17 mouse cellular contexts compared by ENCODE assay signal in genomic region chr5:150465218-150465617, GRCm38 (mm10). TPM values are rescaled to one million over a fixed set of nuclear protein-coding genes. Genes with fewer than 3 reads are reported as not detected.
A peak's percentile ranks its signal among the peaks of the same experiment; 100 is the strongest.
DNase-seq lines count a peak whose midpoint lies in the region; ATAC-seq and TF ChIP-seq lines count a peak whose summit lies in the region.
"Had no signal": no experiment of that assay in that cellular context is flagged by ENCODE, and none has a peak within 500 bp of the region (broad histone marks: within the 10 kb centered on the region; RNA-seq: fewer than 3 reads in every experiment).

No protein-coding gene starts in this region.

- H3K27ac ChIP-seq in limb, embryonic 14.5 days (replicated peaks; ENCODE audit: low read depth, low read length) = no peak overlapping the region
- H3K27ac ChIP-seq in limb, embryonic 10.5 days = no peak overlapping the region
- peak overlapping the region; percentile 77 for H3K27ac ChIP-seq in lung, embryonic 16.5 days (ENCODE audit: low read length)
- H3K27ac ChIP-seq in hindbrain, embryonic 14.5 days = no peak overlapping the region
- H3K27ac ChIP-seq: forebrain, embryonic 15.5 days; liver, embryonic 15.5 days had no signal

- no peak overlapping the region for H3K4me2 ChIP-seq in limb, embryonic 14.5 days (replicated peaks; ENCODE audit: low read depth, low read length, severe bottlenecking)
- 0 out of 2 replicates have a peak overlapping the region, but pooled peaks have one; percentile 3 for H3K4me2 ChIP-seq in lung, embryonic 16.5 days (ENCODE audit: low read depth, low read length)
- no peak overlapping the region for H3K4me2 ChIP-seq in hindbrain, embryonic 14.5 days (replicated peaks)
- H3K4me2 ChIP-seq: forebrain, embryonic 15.5 days; liver, embryonic 15.5 days; stomach, embryonic 15.5 days had no signal

- no peak overlapping the region for H3K4me3 ChIP-seq in limb, embryonic 14.5 days (replicated peaks; ENCODE audit: low read length)
- H3K4me3 ChIP-seq in limb, embryonic 10.5 days = no peak overlapping the region
- no peak overlapping the region for H3K4me3 ChIP-seq in lung, embryonic 16.5 days (ENCODE audit: low read length)
- H3K4me3 ChIP-seq in hindbrain, embryonic 14.5 days (replicated peaks; ENCODE audit: low read length) = no peak overlapping the region
- H3K4me3 ChIP-seq: forebrain, embryonic 15.5 days; liver, embryonic 15.5 days; stomach, embryonic 15.5 days had no signal

- H3K4me1 ChIP-seq in limb, embryonic 14.5 days (ENCODE audit: control insufficient read depth, insufficient read depth, low read length) = peaks cover 4% of the 10 kb centered on the region; the same call in 1 of the 2 replicates
- peaks cover 16% of the 10 kb centered on the region for H3K4me1 ChIP-seq in limb, embryonic 10.5 days
- peaks cover 14% of the 10 kb centered on the region for H3K4me1 ChIP-seq in lung, embryonic 16.5 days (replicated peaks; ENCODE audit: control insufficient read depth, insufficient read depth, low read length)
- no peaks in the 10 kb centered on the region for H3K4me1 ChIP-seq in hindbrain, embryonic 14.5 days (replicated peaks; ENCODE audit: control insufficient read depth, insufficient read depth, low read length)
- H3K4me1 ChIP-seq: forebrain, embryonic 15.5 days had no signal

- no peak for ATAC-seq in limb, embryonic 14.5 days (ENCODE audit: low FRiP score, low read depth)
- 0 out of 2 replicates have a peak, but pooled peaks have one; percentile 26 for ATAC-seq in lung, embryonic 16.5 days (ENCODE audit: low read depth)
- ATAC-seq in hindbrain, embryonic 14.5 days (ENCODE audit: low FRiP score) = no peak
- ATAC-seq: forebrain, embryonic 15.5 days; midbrain, embryonic 16.5 days had no signal

- intact Hi-C loops in heart, postnatal 25 days (cut with DNase I) = no loop called here

- H3K9me3 ChIP-seq in limb, embryonic 14.5 days (ENCODE audit: control insufficient read depth, low read length) = no peaks in the 10 kb centered on the region
- H3K9me3 ChIP-seq in limb, embryonic 10.5 days (replicated peaks) = no peaks in the 10 kb centered on the region
- no peaks in the 10 kb centered on the region for H3K9me3 ChIP-seq in lung, embryonic 16.5 days (ENCODE audit: control insufficient read depth, low read length)
- no peaks in the 10 kb centered on the region for H3K9me3 ChIP-seq in hindbrain, embryonic 14.5 days (ENCODE audit: control insufficient read depth, low read length)
- H3K9me3 ChIP-seq: forebrain, embryonic 15.5 days; liver, embryonic 15.5 days; stomach, embryonic 15.5 days had no signal

- no peaks in the 10 kb centered on the region for H3K36me3 ChIP-seq in limb, embryonic 14.5 days (ENCODE audit: control insufficient read depth, insufficient read depth, low read length)
- H3K36me3 ChIP-seq in limb, embryonic 10.5 days = no peaks in the 10 kb centered on the region
- H3K36me3 ChIP-seq in lung, embryonic 16.5 days (ENCODE audit: control insufficient read depth, insufficient read depth, low read length) = no peaks in the 10 kb centered on the region
- H3K36me3 ChIP-seq in hindbrain, embryonic 14.5 days (replicated peaks; ENCODE audit: control insufficient read depth, insufficient read depth) = peaks cover 60% of the 10 kb centered on the region
- H3K36me3 ChIP-seq: liver, embryonic 15.5 days; stomach, embryonic 15.5 days had no signal

- DNase-seq in heart, adult 11 months = peak; percentile 94
- DNase-seq in heart, postnatal 25 days (ENCODE audit: low spot score) = no peak
- peak; percentile 20 for DNase-seq in limb, embryonic 14.5 days (ENCODE audit: low spot score)
- no peak for DNase-seq in limb, embryonic 10.5 days (ENCODE audit: low spot score)
- DNase-seq in adrenal gland, postnatal 36 days = no peak
- DNase-seq in hindbrain, embryonic 14.5 days (ENCODE audit: low spot score) = no peak
- no peak for DNase-seq in layer of hippocampus, adult 9-11 months
- DNase-seq: right cerebral cortex, postnatal 25 days had no signal

- 75% methylated on average over 6 of the region's 6 CpGs for WGBS in limb, embryonic 14.5 days
- WGBS in limb, embryonic 10.5 days = 85% methylated on average over 6 of the region's 6 CpGs
- WGBS in lung, embryonic 16.5 days = 24% methylated on average over 6 of the region's 6 CpGs
- 84% methylated on average over 6 of the region's 6 CpGs for WGBS in hindbrain, embryonic 14.5 days

- no peaks in the 10 kb centered on the region for H3K27me3 ChIP-seq in limb, embryonic 14.5 days (ENCODE audit: control insufficient read depth, insufficient read depth, low read length)
- H3K27me3 ChIP-seq in limb, embryonic 10.5 days (ENCODE audit: low read depth, poor library complexity, severe bottlenecking) = no peaks in the 10 kb centered on the region
- H3K27me3 ChIP-seq in lung, embryonic 16.5 days (ENCODE audit: control insufficient read depth, insufficient read depth, low read depth, low read length) = no peaks in the 10 kb centered on the region
- no peaks in the 10 kb centered on the region for H3K27me3 ChIP-seq in hindbrain, embryonic 14.5 days (ENCODE audit: control insufficient read depth, insufficient read depth, low read length)
- H3K27me3 ChIP-seq: forebrain, embryonic 15.5 days; liver, embryonic 15.5 days; stomach, embryonic 15.5 days had no signal

- TF ChIP-seq POLR2A in limb, embryonic 14.5 days (IDR thresholded peaks at IDR 0.05; ENCODE audit: borderline replicate concordance, extremely low read depth, insufficient read depth, insufficient read length) = no peak

- no peak overlapping the region for H3K9ac ChIP-seq in limb, embryonic 14.5 days (ENCODE audit: low read depth, low read length, severe bottlenecking)
- no peak overlapping the region for H3K9ac ChIP-seq in lung, embryonic 16.5 days (ENCODE audit: low read length)
- H3K9ac ChIP-seq in hindbrain, embryonic 14.5 days = no peak overlapping the region
- H3K9ac ChIP-seq: forebrain, embryonic 15.5 days; liver, embryonic 15.5 days; stomach, embryonic 15.5 days had no signal

RNA-seq across cellular contexts. Expression of gene Zar1l, which starts 52.7 kb away (rescaled TPM):
- not detected for total RNA-seq in heart, postnatal 25 days (2021)
- polyA plus RNA-seq in limb, embryonic 14.5 days (2012; rRNA removed) = not detected in 2 replicates
- not detected in 2 replicates for polyA plus RNA-seq in limb, embryonic 14.5 days (2014; fragmentation: Nextera tagmentation; extraction: Ambion mirVana)
- polyA plus RNA-seq in limb, embryonic 10.5 days (2016; fragmentation: Nextera tagmentation; extraction: Ambion mirVana) = not detected in 2 replicates
- polyA plus RNA-seq in lung, embryonic 16.5 days (2015; fragmentation: Nextera tagmentation; extraction: Ambion mirVana) = not detected in 2 replicates
- total RNA-seq in adrenal gland, postnatal 36 days (2021) = not detected
- polyA plus RNA-seq in hindbrain, embryonic 14.5 days (2014; fragmentation: Nextera tagmentation; extraction: Ambion mirVana) = not detected in 2 replicates
- total RNA-seq: neutrophil, adult 5-6 weeks had no signal
- polyA plus RNA-seq: C2C12; forebrain, embryonic 15.5 days; gonadal fat pad, adult 2 months; intestine, embryonic 16.5 days; liver, embryonic 15.5 days; midbrain, embryonic 16.5 days; stomach, embryonic 15.5 days had no signal

RNA-seq across cellular contexts. Expression of gene Brca2, which starts 57.2 kb away (rescaled TPM):
- 1 to 10 TPM; 2.5 to 2.8 TPM for total RNA-seq in heart, postnatal 25 days (2021)
- 20.6 and 25.9 TPM in 2 replicates for polyA plus RNA-seq in limb, embryonic 14.5 days (2012; rRNA removed)
- polyA plus RNA-seq in limb, embryonic 14.5 days (2014; fragmentation: Nextera tagmentation; extraction: Ambion mirVana) = 15.9 and 19.6 TPM in 2 replicates
- 38.7 and 46.6 TPM in 2 replicates for polyA plus RNA-seq in limb, embryonic 10.5 days (2016; fragmentation: Nextera tagmentation; extraction: Ambion mirVana)
- 23.4 and 27.4 TPM in 2 replicates for polyA plus RNA-seq in lung, embryonic 16.5 days (2015; fragmentation: Nextera tagmentation; extraction: Ambion mirVana)
- total RNA-seq in adrenal gland, postnatal 36 days (2021) = 1 to 10 TPM; 5.4 to 6.0 TPM
- 10.4 and 10.9 TPM in 2 replicates for polyA plus RNA-seq in hindbrain, embryonic 14.5 days (2014; fragmentation: Nextera tagmentation; extraction: Ambion mirVana)

Comparison
In these comparisons a context has a peak if more than half of its experiments do, and no peak if none do; other contexts are left out.
1. DNase-seq: peak in heart, adult 11 months (single experiment) and limb, embryonic 14.5 days (single experiment); none in heart, postnatal 25 days (single experiment), limb, embryonic 10.5 days (single experiment), adrenal gland, postnatal 36 days (0 of 2), hindbrain, embryonic 14.5 days (single experiment) and layer of hippocampus, adult 9-11 months (single experiment).